Mouse (Mus musculus): ENCODE results near the gene Casc3.

Gene Casc3

GRCm38 (mm10) chr11:98870791-98871190 is 66.1 kb downstream of the Casc3 start:
- no peak for DNase-seq (ENCODE audit: low spot score in 2 of 2)

- no peak for DNase-seq (ENCODE audit: low spot score in 2 of 2)
Measured at GRCm38 (mm10) chr11:98871416-98871815, 66.7 kb downstream of the Casc3 start.

DNA sequence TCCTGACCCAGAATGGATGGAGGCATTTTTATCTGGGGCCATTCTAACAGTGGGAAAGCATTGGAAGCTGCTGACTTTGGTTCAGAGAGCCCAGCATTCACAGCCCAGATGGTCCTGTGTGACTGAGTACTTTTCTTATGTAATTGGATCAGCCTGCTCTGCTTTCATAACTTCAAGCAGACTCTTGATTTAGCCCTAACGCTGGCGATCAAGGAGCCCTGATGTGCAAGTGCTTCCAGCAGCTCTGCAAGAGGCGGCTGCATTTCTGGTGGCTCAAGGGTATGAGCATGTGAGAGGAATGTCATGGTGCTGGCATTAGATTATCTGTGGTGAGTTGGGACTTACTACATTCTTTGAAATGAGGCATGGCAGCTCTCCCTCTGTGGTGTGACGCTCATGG is 67.3 kb downstream of the Casc3 start:
- no peak for DNase-seq (ENCODE audit: low spot score in 2 of 2)

DNA sequence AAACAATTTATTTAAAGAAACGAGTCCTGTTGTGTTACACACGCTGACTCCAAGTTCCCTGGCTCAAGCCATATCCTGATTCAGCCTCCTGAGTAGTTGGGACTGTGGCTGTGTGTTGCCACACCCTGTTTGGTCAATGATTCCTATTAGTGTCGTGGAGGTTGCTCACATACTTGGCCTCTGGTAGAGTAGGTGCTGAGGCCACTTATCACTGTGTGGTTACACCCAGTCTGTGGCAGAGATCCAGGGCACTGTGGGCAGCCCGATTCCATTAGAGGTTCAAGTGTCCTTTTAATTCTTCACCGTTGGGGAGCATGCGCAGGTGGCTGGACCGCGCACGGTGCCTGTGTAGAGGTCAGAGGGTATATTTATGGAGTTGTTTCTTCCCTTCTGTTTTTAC is 69.2 kb downstream of the Casc3 start:
- peak in 1 of 2 experiments; percentile 14 for DNase-seq (ENCODE audit: low spot score in 2 of 2)

DNA sequence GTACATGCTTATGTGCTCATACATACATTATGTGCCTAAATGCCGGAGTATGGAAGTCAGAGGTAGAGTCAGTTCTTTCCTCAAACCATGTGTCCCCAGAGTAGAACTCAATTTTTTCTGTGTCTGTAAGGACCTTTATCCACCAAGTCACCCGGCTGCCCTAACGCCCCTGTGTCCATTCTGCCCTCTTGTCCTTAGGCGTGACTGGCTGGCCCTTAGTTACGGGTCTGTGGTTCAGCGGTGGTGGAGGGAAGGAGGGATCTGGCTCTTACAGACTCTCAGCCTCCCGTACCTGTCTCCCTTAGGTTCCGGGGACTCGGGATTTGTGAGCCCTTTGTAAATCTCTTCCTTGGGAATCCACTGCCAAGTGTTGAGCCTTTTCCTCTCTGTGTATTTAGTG is 72.3 kb downstream of the Casc3 start:
- DNase-seq (ENCODE audit: low spot score in 2 of 2), result no peak

All from spleen, postnatal 14 days (tissue).